Mouse (Mus musculus) lung, postnatal 0 days (tissue): ENCODE measurements at regions not wholly inside any gene's neighbourhood (a gene's known extent, or its start where the extent isn't known, plus 50 kb on each side); places are given as distances from the start of the nearest gene placed in this dataset.

Experiments
- ATAC-seq: fragments of 200-750 bp; cut with Nextera tagmentation; 2 replicates; pipeline ENCODE4 v1.8.0; 2017; ENCODE audit warnings: moderate library complexity
- DNase-seq: peaks from one replicate; pipeline ENCODE4 v3.0.0-alpha.2; 2016; ENCODE audit warnings: low spot score
- H3K27ac ChIP-seq: fragments of 300-500 bp; sonication (generic); 2 replicates; pipeline ENCODE4 v1.5.1; 2014; ENCODE audit warnings: antibody characterized with exemption, mild to moderate bottlenecking, low read length, mixed read lengths
- H3K27me3 ChIP-seq: fragments of 300-500 bp; sonication (generic); replicated peaks from 2 replicates; pipeline ENCODE4 v1.6.1; 2014; ENCODE audit warnings: low read length, mixed read lengths; ENCODE audit not compliant: insufficient read depth
- H3K36me3 ChIP-seq: fragments of 300-500 bp; sonication (generic); 2 replicates; pipeline ENCODE4 v1.6.1; 2014; ENCODE audit warnings: low read length, mixed read lengths; ENCODE audit not compliant: insufficient read depth
- H3K4me1 ChIP-seq: fragments of 300-500 bp; sonication (generic); 2 replicates; pipeline ENCODE4 v1.6.1; 2014; ENCODE audit warnings: antibody characterized with exemption, low read depth, low read length, mixed read lengths; ENCODE audit not compliant: insufficient read depth
- H3K4me2 ChIP-seq: fragments of 300-500 bp; sonication (generic); replicated peaks from 2 replicates; pipeline ENCODE4 v1.6.1; 2014; ENCODE audit warnings: low read depth, mild to moderate bottlenecking, low read length, moderate library complexity, mixed read lengths
- H3K4me3 ChIP-seq: fragments of 300-500 bp; sonication (generic); 2 replicates; pipeline ENCODE4 v1.5.1; 2014; ENCODE audit warnings: low read depth, low read length
- H3K9ac ChIP-seq: fragments of 300-500 bp; sonication (generic); replicated peaks from 2 replicates; pipeline ENCODE4 v1.6.1; 2014; ENCODE audit warnings: low read depth, mild to moderate bottlenecking
- H3K9me3 ChIP-seq: fragments of 300-500 bp; sonication (generic); 2 replicates; pipeline ENCODE4 v1.6.1; 2016; ENCODE audit warnings: low read length, mixed read lengths
- CTCF ChIP-seq: IDR thresholded peaks from 2 replicates; pipeline ENCODE4 v1.5.1; 2016; ENCODE audit warnings: antibody characterized with exemption, mild to moderate bottlenecking
- EP300 ChIP-seq: IDR thresholded peaks from 2 replicates; pipeline ENCODE4 v1.6.1; 2016; ENCODE audit warnings: antibody characterized with exemption, mild to moderate bottlenecking, control low read depth
- WGBS: fragments of 180-500 bp; shearing (Covaris S2); extraction: QIAGEN DNeasy Blood & Tissue Kit; methylation state at CpG from one replicate; pipeline ENCODE4 v1.1.7; 2014; 5-methylcytosine and 5-hydroxymethylcytosine counted together

DNA sequence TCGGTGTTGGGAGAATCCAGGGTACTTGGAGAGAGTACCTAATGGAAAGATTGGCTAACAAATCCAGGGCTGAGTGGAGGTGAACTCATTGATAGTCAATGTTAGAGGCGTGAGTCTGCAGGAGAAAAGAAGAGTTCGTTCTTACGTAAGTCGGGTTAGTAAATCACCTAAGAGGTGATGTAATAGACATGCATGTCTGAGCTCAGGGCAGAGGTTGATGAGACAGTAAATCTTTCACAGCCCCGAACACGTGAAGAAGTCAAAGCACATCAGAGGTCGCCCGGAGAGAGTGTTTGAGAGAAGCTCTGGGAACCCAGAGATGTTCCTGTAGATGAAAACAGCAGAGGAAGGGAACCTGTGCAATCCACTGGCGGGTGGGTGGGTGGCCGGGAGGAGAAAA, 76.2 kb upstream of the Prdm1 start:
- Histone ChIP-seq H3K4me3 (no peak overlapping the region), H3K27me3 (no peaks in the 10 kb centered on the region), H3K9ac (no peak overlapping the region), H3K36me3 (no peaks in the 10 kb centered on the region), H3K27ac (no peak overlapping the region), H3K9me3 (no peaks in the 10 kb centered on the region), H3K4me2 (no peak overlapping the region), H3K4me1 (no peaks in the 10 kb centered on the region)
- 87% methylated on average over 11 of the region's 11 CpGs for WGBS
- no peak for TF ChIP-seq EP300
- peak; percentile 13 for DNase-seq
- no peak for ATAC-seq

DNA sequence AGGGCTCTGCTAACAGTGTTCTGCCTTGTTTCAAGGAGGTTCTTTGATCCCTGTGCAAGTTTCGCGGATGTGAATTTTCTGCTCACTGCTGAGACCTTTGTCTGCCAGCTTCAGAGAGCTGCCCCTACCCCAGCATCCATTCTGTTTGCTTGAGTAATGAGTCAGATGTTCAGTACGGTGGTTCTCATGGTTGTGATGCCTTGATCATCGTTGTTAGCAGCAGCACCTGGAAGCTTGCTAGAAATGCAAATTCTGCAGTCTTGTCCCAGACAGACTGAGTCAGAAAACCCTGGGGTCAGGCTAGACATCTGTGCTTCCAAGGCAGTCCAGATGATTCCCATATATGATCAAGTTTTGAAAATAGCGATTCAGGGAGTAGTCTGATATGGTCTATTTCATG, 75.2 kb upstream of the Prdm1 start:
- Histone ChIP-seq H3K36me3 (no peaks in the 10 kb centered on the region), H3K27me3 (no peaks in the 10 kb centered on the region), H3K4me2 (no peak overlapping the region), H3K9me3 (no peaks in the 10 kb centered on the region), H3K4me3 (no peak overlapping the region), H3K4me1 (no peaks in the 10 kb centered on the region), H3K9ac (no peak overlapping the region), H3K27ac (no peak overlapping the region)
- 91% methylated on average over 5 of the region's 5 CpGs for whole genome bisulfite sequencing
- TF ChIP-seq CTCF (no peak), EP300 (no peak)
- no peak for ATAC-seq
- DNase-seq: no peak

GRCm38 (mm10) chr10:44601550-44601949, 73.2 kb upstream of the Prdm1 start:
- Histone ChIP-seq H3K27me3 (no peaks in the 10 kb centered on the region), H3K9me3 (no peaks in the 10 kb centered on the region), H3K27ac (no peak overlapping the region), H3K36me3 (no peaks in the 10 kb centered on the region), H3K4me2 (no peak overlapping the region), H3K4me1 (no peaks in the 10 kb centered on the region), H3K4me3 (no peak overlapping the region), H3K9ac (no peak overlapping the region)
- DNase-seq (no peak), ATAC-seq (no peak)
- WGBS: 70% methylated on average over 10 of the region's 10 CpGs
- TF ChIP-seq EP300 (no peak), CTCF (no peak)

DNA sequence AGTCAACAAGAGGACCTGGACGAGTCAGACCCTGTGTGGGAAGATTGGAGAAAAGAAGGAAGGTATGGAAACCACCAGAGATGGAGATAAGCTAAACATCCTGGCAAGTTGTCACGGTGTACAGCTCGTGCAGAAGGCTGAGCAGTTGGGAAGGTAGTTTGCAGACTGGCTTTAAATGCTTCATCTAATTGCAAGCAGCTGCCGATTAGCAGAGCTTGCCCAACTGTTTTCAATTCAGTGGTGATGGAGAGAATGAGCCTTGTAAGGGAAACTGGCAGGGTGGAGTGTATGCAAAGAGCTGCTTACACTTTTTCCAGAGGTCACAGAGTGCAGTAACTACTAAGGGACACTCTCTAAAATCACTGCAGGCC, 71.6 kb upstream of the Prdm1 start:
- Histone ChIP-seq H3K9me3 (no peaks in the 10 kb centered on the region), H3K4me2 (no peak overlapping the region), H3K4me1 (no peaks in the 10 kb centered on the region), H3K9ac (no peak overlapping the region), H3K36me3 (no peaks in the 10 kb centered on the region), H3K27me3 (no peaks in the 10 kb centered on the region), H3K27ac (no peak overlapping the region), H3K4me3 (no peak overlapping the region)
- WGBS: 37% methylated on average over 4 of the region's 4 CpGs
- ATAC-seq (no peak), DNase-seq (no peak)
- TF ChIP-seq EP300: no peak

GRCm38 (mm10) chr10:44599331-44599963, 71.1 kb upstream of the Prdm1 start:
- H3K9me3 ChIP-seq: no peaks in the 10 kb centered on the region
- H3K36me3 ChIP-seq: no peaks in the 10 kb centered on the region
- H3K4me2 ChIP-seq: no peak overlapping the region
- DNase-seq (no peak), ATAC-seq (no peak)
- H3K9ac ChIP-seq: no peak overlapping the region
- H3K27me3 ChIP-seq: no peaks in the 10 kb centered on the region
- no peaks in the 10 kb centered on the region for H3K4me1 ChIP-seq
- no peak for TF ChIP-seq EP300
- TF ChIP-seq CTCF: no peak
- H3K4me3 ChIP-seq: no peak overlapping the region
- 69% methylated on average over 10 of the region's 10 CpGs for WGBS
- H3K27ac ChIP-seq: no peak overlapping the region

DNA sequence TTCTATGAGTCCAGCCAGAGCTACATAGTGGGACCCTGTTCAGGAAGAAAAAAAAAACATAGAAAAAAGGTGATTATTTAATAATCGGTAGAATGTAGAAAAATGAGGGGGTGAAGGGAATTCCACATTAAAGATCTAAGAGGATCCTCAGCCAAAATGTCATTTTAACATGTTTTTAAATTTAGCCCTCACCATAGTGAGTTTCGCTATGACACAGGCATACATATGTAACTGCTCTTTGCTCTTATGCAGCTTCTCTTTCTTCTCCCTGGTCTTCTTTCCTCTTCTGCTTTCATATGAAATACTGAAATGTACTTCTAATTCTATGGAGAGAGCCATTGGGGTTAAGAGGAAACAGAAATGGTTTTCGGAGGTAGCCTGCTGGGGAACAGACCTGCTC, 70.3 kb upstream of the Prdm1 start:
- H3K36me3 ChIP-seq: no peaks in the 10 kb centered on the region
- H3K9me3 ChIP-seq: no peaks in the 10 kb centered on the region
- ATAC-seq: no peak
- H3K4me2 ChIP-seq: no peak overlapping the region
- no peaks in the 10 kb centered on the region for H3K27me3 ChIP-seq
- H3K27ac ChIP-seq: no peak overlapping the region
- no peaks in the 10 kb centered on the region for H3K4me1 ChIP-seq
- H3K9ac ChIP-seq: no peak overlapping the region
- no peak overlapping the region for H3K4me3 ChIP-seq
- WGBS: 89% methylated on average over 3 of the region's 3 CpGs
- TF ChIP-seq CTCF (no peak), EP300 (no peak)
- DNase-seq: no peak

DNA sequence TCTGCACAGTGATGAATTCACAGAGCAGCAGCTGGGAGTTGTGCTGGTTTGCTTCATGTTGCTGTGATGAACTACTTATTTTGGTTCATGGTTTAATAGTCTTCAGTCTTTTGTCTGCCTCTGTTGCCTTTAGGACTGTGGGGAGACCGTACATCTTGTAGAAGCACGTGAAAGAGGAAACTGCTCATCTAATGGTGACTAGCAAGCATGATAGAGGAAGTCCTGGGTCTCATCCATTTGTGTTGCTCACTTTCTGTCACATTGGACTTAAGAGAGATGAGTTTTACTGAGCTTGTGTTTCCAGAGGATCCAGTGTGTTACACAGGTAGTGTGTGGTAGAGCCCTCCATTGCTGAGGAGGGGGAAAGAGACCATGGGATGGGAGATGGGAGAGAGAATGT, 67.6 kb upstream of the Prdm1 start:
- DNase-seq: no peak

More for the DNA sequence above, 67.6 kb upstream of the Prdm1 start:
- no peak overlapping the region for H3K4me3 ChIP-seq
- no peaks in the 10 kb centered on the region for H3K4me1 ChIP-seq
- 79% methylated on average over 2 of the region's 2 CpGs for WGBS
- no peak overlapping the region for H3K9ac ChIP-seq
- no peak for TF ChIP-seq EP300
- TF ChIP-seq CTCF: no peak
- H3K27me3 ChIP-seq: no peaks in the 10 kb centered on the region
- H3K4me2 ChIP-seq: no peak overlapping the region
- no peaks in the 10 kb centered on the region for H3K9me3 ChIP-seq
- H3K36me3 ChIP-seq: no peaks in the 10 kb centered on the region
- H3K27ac ChIP-seq: no peak overlapping the region
- no peak for ATAC-seq
